Mouse (Mus musculus) ES-Bruce4 (cell line): ENCODE data around the gene Timm29. TPM values are rescaled to one million over a fixed set of nuclear protein-coding genes. Genes with fewer than 3 reads are reported as not detected.
A peak's percentile ranks its signal among the peaks of the same experiment; 100 is the strongest.

Experiments used
- H3K27ac ChIP-seq: 2 replicates; pipeline ENCODE4 v1.5.1; 2012; ENCODE audit warnings: low read length, inconsistent platforms; ENCODE audit not compliant: insufficient read depth
- H3K27me3 ChIP-seq: 2 replicates; pipeline ENCODE4 v1.6.1; 2012; ENCODE audit warnings: mild to moderate bottlenecking, low read length, inconsistent platforms; ENCODE audit not compliant: control insufficient read depth, poor library complexity, insufficient read depth, severe bottlenecking
- H3K36me3 ChIP-seq: 2 replicates; pipeline ENCODE4 v1.6.1; 2012; ENCODE audit warnings: inconsistent platforms, mild to moderate bottlenecking, low read length, moderate library complexity; ENCODE audit not compliant: control insufficient read depth, poor library complexity, insufficient read depth, severe bottlenecking
- H3K4me1 ChIP-seq: one replicate; pipeline ENCODE4 v1.8.1; 2011; ENCODE audit warnings: low read length; ENCODE audit not compliant: control insufficient read depth, insufficient read depth
- H3K4me3 ChIP-seq: 2 replicates; pipeline ENCODE4 v1.5.1; 2011; ENCODE audit warnings: low read depth, mild to moderate bottlenecking, low read length
- H3K9ac ChIP-seq: 2 replicates; pipeline ENCODE4 v1.6.1; 2012; ENCODE audit warnings: low read depth, mild to moderate bottlenecking, inconsistent platforms; ENCODE audit not compliant: poor library complexity, severe bottlenecking
- H3K9me3 ChIP-seq: replicated peaks from 2 replicates; pipeline ENCODE4 v1.6.1; 2012; ENCODE audit warnings: mild to moderate bottlenecking, low read length, inconsistent platforms; ENCODE audit not compliant: control insufficient read depth, poor library complexity, insufficient read depth, severe bottlenecking
- CTCF ChIP-seq: IDR thresholded peaks from one replicate; pipeline ENCODE4 v1.8.1; 2011; ENCODE audit warnings: low read depth, low read length
- EP300 ChIP-seq: IDR thresholded peaks from 2 replicates; pipeline ENCODE4 v1.6.1; 2011; ENCODE audit warnings: low read depth, low read length; ENCODE audit not compliant: insufficient read depth
- POLR2A ChIP-seq: IDR thresholded peaks from one replicate; pipeline ENCODE4 v1.8.1; 2011; ENCODE audit warnings: low read length; ENCODE audit not compliant: insufficient read depth
- polyA plus RNA-seq: library from polyadenylated mRNA; stranded (reverse); fragments of >200 nt; gene quantifications from 2 replicates; pipeline ENCODE4 v1.2.4, GENCODE M21; 2011; ENCODE audit warnings: low read depth; ENCODE audit not compliant: missing spikeins, insufficient read depth, insufficient read length

Timm29 gene
- polyA plus RNA-seq, 1 experiment = 19.2 TPM

DNA sequence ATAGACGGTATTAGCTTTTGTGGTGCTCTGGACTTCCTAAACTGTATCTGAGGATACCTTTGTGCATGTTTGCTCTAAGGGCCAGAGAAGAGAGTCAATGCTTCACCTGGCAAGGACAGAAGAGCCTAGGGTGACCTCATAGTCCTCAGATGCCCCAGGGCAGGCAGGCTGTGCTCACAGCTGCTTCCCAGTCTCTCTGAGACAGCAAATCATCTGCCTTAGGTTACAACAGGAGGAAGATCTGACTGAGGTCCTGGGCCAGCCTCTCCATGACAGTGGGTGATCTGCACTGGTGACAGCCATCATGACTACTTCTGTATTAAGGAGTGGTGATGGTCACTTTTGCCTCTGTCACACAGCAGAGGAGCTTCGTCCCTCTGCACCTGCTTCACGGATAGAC, 33.4 kb upstream of the Timm29 start:
- no peak overlapping the region for H3K27ac ChIP-seq
- peaks cover 12% of the 10 kb centered on the region for H3K4me1 ChIP-seq
- H3K27me3 ChIP-seq = no peaks in the 10 kb centered on the region
- H3K4me3 ChIP-seq = no peak overlapping the region
- no peak overlapping the region for H3K9ac ChIP-seq
- peaks cover 5% of the 10 kb centered on the region for H3K36me3 ChIP-seq
- H3K9me3 ChIP-seq = no peaks in the 10 kb centered on the region
- TF ChIP-seq POLR2A = no peak

DNA sequence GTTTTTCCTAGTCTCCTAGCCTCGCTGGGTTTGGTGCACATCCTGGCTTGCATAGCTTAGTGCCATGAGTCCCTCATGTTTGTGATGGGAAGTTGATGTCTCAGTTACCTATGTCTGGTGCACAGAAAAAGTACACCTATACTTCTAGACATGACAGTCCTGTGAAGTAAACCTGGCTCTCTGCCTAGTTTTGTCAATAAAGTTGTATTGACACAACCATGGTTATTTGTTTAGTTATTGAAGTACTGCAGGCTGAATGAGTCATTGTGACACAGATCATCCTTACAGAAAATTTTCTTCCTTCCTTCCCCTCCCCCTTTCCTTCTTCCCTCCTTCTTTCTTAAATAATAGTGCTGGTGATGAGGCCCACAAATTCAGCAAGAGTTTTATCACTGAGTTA, 28.1 kb upstream of the Timm29 start:
- H3K27me3 ChIP-seq = no peaks in the 10 kb centered on the region
- H3K4me3 ChIP-seq = no peak overlapping the region
- peaks cover 5% of the 10 kb centered on the region for H3K36me3 ChIP-seq
- H3K9me3 ChIP-seq = no peaks in the 10 kb centered on the region
- peaks cover 6% of the 10 kb centered on the region for H3K4me1 ChIP-seq
- TF ChIP-seq CTCF (no peak), POLR2A (no peak), EP300 (no peak)
- no peak overlapping the region for H3K27ac ChIP-seq
- H3K9ac ChIP-seq = no peak overlapping the region

- Histone ChIP-seq H3K27me3 (no peaks in the 10 kb centered on the region), H3K27ac (peak overlapping the region; percentile 36; the same call in 1 of the 2 replicates), H3K9ac (no peak overlapping the region), H3K4me3 (no peak overlapping the region), H3K4me1 (peaks cover 6% of the 10 kb centered on the region), H3K36me3 (peaks cover 10% of the 10 kb centered on the region), H3K9me3 (no peaks in the 10 kb centered on the region)
- TF ChIP-seq CTCF (no peak), POLR2A (no peak), EP300 (no peak)
Observed at GRCm38 (mm10) chr9:21565004-21565586, 27.4 kb upstream of the Timm29 start.

DNA sequence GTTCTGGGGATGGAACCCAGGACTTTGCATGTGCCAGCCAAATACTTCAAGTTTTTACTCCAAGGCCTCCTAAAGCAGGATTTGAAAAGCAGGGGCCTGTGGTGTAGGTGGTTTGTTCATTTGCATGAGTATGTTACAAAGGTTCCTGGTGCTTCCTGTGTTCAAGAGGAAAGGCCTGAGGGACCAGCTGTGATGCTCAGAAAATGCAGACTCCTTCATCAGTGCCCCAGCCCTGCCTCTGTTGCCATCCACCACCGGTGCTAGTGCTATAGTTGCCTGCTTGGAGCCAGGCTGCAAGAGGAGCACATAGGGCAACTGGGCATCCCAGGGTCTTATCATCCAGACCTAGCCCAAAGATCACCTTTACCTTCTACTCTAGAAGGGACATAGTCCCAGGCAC, 26.0 kb upstream of the Timm29 start:
- Histone ChIP-seq H3K4me1 (peaks cover 6% of the 10 kb centered on the region), H3K9me3 (no peaks in the 10 kb centered on the region), H3K4me3 (no peak overlapping the region), H3K27me3 (no peaks in the 10 kb centered on the region), H3K36me3 (peaks cover 18% of the 10 kb centered on the region), H3K27ac (no peak overlapping the region), H3K9ac (no peak overlapping the region)
- no peak for TF ChIP-seq POLR2A
- TF ChIP-seq EP300 = no peak
- no peak for TF ChIP-seq CTCF

GRCm38 (mm10) chr9:21567051-21567450, 25.5 kb upstream of the Timm29 start:
- Histone ChIP-seq H3K36me3 (peaks cover 20% of the 10 kb centered on the region), H3K4me1 (peaks cover 6% of the 10 kb centered on the region), H3K27me3 (no peaks in the 10 kb centered on the region), H3K4me3 (no peak overlapping the region), H3K27ac (no peak overlapping the region), H3K9ac (no peak overlapping the region), H3K9me3 (no peaks in the 10 kb centered on the region)
- TF ChIP-seq POLR2A (no peak), CTCF (no peak), EP300 (no peak)

DNA sequence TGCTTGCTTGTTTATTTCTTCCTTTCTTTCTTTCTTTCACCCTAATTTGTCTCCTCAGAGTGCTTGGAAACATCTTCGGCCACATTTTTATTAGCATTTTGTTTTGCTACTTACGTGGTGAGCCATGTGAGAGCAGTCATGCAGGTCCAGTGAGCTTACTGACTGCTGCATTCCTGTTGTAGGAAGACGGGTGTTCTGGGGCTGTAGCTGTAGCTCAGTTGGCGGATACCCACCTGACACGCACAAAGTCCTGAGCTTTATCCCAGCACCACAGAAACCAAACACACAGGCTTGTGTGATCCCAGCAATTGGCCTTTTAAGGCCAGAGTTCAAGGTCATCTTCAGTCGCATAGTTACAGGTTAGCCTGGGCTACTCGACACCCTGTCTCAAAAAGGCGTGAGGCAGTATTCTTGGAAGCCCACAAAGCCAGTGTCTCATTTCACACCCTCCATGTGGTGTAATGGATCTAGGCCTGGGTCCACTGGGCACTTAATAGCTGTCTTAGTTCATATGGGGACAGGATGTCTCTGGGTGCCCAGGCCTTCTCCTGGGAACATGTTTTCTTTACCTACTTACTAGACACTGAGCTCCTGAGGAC, 23.8 kb upstream of the Timm29 start:
- Histone ChIP-seq H3K27ac (no peak overlapping the region), H3K9me3 (no peaks in the 10 kb centered on the region), H3K4me3 (no peak overlapping the region), H3K27me3 (no peaks in the 10 kb centered on the region), H3K9ac (no peak overlapping the region), H3K36me3 (peaks cover 26% of the 10 kb centered on the region), H3K4me1 (peaks cover 6% of the 10 kb centered on the region)
- TF ChIP-seq CTCF = no peak
- no peak for TF ChIP-seq EP300
- TF ChIP-seq POLR2A = no peak
